Mouse (Mus musculus): ENCODE data around the gene Ppp1r9a.

DNA sequence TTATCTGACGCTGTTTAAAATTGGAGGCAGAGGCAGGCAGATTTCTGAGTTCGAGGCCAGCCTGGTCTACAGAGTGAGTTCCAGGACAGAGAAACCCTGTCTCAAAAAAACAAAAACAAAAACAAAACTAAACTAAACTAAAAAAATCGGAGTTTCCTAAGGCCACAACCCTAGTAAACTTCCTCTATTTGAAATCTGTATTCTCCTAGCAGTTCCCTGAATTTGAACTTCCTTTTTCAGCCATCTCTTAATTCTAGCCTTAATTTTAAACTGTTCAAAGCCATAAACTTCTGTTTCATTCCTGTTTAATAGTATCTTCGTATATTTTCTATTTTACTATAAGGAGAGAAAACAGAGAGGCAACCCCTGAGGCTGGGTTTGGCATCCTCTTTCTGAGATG is 190.1 kb downstream of the Ppp1r9a start:
- TF ChIP-seq CTCF (conservative IDR thresholded peaks at IDR 0.05 in 1 of 2, IDR thresholded peaks at IDR 0.05 in 1 of 2; ENCODE audit: low read depth in 2 of 2, low read length in 2 of 2), result no peak
- no peak for TF ChIP-seq ZC3H11A (IDR thresholded peaks at IDR 0.05; ENCODE audit: low read depth, low read length)
- no peak for TF ChIP-seq NELFE (IDR thresholded peaks at IDR 0.05; ENCODE audit: low read depth, low read length)
- TF ChIP-seq GABPA (IDR thresholded peaks at IDR 0.05; ENCODE audit: insufficient replicate concordance, low read depth, low read length), result no peak
- TF ChIP-seq POLR2A (IDR thresholded peaks at IDR 0.05; ENCODE audit: low read depth, low read length), result no peak
- no peak for TF ChIP-seq EP300 (IDR thresholded peaks at IDR 0.05; ENCODE audit: low read length)
- TF ChIP-seq BHLHE40 (IDR thresholded peaks at IDR 0.05; ENCODE audit: low read depth, low read length), result no peak
- TF ChIP-seq MAX (IDR thresholded peaks at IDR 0.05; ENCODE audit: low read length), result no peak
- TF ChIP-seq TCF12 (IDR thresholded peaks at IDR 0.05; ENCODE audit: low read depth, low read length), result no peak
- TF ChIP-seq RCOR1 (conservative IDR thresholded peaks at IDR 0.05; ENCODE audit: low read depth, low read length), result no peak
- no peak for TF ChIP-seq JUND (conservative IDR thresholded peaks at IDR 0.05; ENCODE audit: low read depth, low read length)
- TF ChIP-seq SMC3 (IDR thresholded peaks at IDR 0.05; ENCODE audit: low read depth, low read length), result no peak

Measured in CH12.LX (cell line).